Mouse (Mus musculus): ENCODE results near the gene Serpinh1.

The Serpinh1 gene

GRCm38 (mm10) chr7:99352526-99353400, at the start of gene Serpinh1:
Gene Serpinh1, minus strand, starts transcription at chr7:99353239.
- DNase-seq (ENCODE audit: low read depth, low spot score): no peak

- no peak for DNase-seq (ENCODE audit: low read depth, low spot score)
Measured at GRCm38 (mm10) chr7:99402477-99402876, 49.4 kb upstream of the Serpinh1 start.

- DNase-seq (ENCODE audit: low read depth, low spot score): no peak
Measured at GRCm38 (mm10) chr7:99401373-99401772, 48.3 kb upstream of the Serpinh1 start.

DNA sequence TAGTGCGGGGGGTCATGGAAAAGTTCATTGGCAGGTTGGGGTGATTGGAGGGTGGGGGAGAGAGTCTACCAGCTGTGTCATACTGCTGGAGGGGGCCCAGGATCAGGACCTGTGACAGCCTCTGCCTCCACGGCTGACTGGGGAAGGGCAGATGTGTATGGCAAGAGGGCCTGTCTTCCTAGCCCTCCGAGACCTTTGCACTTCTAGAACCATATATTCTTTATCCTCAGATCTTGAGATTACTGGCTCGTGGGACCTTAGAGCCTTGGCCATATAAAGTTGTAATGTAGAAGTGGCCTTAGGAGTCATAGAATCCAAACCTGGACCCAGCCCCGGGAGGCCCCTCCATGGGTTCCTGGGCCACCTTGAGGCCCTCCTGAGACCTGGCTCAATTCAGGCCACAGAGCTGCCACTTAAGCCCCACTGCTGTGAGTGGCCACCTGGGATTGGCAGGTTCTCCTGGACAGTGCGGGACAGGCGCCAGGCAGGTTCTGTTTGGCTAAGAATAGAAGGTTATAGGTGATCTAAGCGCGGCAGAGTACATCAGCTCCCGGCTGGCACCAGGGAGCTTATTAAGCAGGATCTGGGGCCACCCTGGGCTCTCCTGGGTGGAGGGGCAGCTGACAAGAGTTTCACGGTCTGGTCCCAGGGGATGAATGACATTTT, 44.1 kb upstream of the Serpinh1 start:
- no peak for DNase-seq (ENCODE audit: low read depth, low spot score)

- no peak for DNase-seq (ENCODE audit: low read depth, low spot score)
Measured at GRCm38 (mm10) chr7:99395908-99396616, 43.0 kb upstream of the Serpinh1 start.

DNA sequence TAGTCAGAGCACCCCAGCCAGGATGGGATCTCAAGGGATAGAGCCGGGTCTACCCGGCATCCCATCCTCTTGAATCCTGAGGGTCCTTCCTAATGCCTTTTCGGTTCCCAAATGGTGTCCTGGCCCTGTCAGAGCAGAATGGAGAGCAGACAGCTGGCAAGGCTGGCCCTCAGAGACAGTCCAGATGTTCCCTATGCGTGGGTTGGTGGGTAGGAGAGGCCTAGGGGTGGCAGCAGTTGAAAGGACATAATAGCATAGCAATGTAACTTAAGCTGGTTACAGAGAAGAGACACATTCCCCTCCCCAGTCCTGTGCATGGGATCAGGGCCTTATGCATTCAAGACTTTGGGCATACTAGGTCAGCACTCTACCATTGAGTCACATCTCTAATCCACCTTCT, 42.3 kb upstream of the Serpinh1 start:
- no peak for DNase-seq (ENCODE audit: low read depth, low spot score)

DNA sequence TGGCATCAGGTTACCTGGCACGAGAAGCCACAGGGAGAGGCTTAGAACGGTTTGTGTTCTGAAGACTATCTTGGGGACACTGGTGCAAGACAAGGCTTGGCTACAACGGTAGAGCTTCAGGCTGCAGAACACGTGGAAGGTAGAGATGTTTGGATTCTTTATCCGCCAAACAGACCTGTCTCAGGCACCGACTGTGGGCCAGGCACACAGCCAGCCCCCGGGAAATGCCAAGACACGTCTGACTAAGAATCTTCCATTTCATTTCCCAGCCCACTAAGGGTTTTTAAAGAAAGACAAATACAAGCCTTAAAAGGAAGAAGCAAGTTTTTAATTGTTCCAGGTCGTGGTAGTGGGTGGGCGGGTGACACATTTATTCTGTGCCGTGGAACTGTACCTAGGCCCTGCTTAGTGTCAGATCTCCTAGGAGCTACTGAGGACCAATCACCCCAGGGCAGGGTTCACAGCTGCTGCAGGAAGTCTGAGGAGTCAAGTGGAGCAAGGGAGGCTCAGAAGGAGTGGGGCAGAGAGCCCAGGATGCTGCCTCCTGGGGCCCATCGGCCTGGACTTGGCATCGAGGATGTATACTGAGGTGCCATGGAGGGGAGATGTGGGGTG, 40.8 kb upstream of the Serpinh1 start:
- no peak for DNase-seq (ENCODE audit: low read depth, low spot score)

DNA sequence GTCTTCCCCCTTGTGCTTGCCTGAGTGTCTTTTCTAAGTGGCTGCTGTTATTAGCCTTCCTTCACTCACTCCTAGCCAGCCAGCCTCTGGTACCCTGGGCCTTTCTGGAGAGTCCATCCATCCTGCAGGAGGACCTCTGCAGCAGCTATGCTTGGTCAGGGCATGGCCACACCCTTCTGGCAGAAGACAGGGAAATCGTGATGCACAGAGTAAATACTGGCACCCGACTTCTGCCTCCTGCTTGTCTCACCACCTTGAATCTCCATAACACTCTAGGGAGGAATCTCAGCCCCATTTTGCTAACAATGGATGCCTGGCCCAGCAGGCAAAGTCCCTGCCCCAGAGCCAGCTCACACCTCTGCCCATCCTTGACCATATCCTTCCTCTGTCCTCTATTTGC, 39.7 kb upstream of the Serpinh1 start:
- no peak for DNase-seq (ENCODE audit: low read depth, low spot score)

DNA sequence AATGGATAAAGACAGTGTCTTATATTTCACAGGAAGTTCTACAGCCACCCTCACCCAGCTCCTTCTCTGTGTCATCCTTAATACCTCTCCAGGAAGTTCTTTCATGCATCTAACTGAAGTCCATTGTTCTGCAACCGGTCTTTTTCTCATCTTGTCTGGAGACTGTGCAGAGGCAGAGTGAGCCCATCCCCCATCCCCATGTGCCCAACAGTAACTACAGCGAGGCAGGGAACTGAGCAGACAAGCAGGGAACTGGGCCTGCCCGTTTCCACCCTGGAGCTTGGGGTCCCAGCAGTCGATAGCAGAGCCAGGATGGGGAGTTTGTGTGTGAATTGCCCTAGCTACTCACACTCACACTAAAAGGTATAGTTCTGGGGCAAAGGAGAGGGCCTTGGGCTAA, 37.5 kb upstream of the Serpinh1 start:
- no peak for DNase-seq (ENCODE audit: low read depth, low spot score)

- DNase-seq (ENCODE audit: low read depth, low spot score): no peak
Measured at GRCm38 (mm10) chr7:99387356-99387755, 34.3 kb upstream of the Serpinh1 start.

DNA sequence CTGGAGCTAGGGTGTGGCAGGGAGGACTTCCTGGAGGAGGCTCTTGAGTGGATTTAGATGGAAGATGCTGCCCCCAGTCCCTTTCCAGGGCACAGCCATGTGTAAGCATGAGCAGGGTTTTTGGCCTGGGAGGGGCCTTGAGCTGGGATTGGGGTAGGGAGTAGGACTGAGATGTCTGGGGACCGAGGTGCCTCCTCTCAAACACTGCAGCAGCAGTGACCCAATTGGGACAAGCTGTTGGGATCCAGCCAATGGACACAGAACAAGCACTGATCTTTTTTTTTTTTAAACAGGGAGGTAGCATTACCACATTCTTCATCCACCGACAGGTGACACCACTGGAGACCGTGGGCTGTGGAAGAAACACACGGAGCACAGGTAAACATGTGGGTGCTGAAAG, 33.8 kb upstream of the Serpinh1 start:
- DNase-seq (ENCODE audit: low read depth, low spot score): no peak

GRCm38 (mm10) chr7:99386030-99386429, 33.0 kb upstream of the Serpinh1 start:
- DNase-seq (ENCODE audit: low read depth, low spot score): no peak

DNA sequence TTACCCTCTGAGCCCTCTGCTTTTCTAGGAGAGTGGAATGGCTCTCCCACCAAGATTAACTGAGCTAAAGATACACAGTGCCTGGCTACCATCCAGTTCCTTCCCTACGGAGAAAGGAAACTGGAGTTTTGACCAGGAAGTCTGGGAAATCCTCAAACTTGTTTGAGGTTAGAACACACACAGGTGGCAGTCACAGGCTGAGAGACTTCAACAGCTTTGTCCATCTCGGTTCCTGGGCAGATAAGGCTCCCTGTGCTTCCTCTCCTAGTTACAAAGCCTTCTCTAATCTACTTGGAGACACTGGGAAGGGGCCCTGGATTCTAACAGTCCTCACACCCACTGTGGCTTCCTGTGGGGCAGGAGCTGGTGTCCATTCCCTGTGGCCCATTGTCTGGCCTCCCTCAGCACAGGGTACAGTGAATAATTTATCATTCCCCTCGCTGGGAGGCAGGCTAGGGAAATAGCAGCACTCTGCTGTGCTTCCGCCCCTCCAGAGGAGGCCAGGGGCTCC, 31.1 kb upstream of the Serpinh1 start:
- DNase-seq (ENCODE audit: low read depth, low spot score): no peak

GRCm38 (mm10) chr7:99383246-99383645, 30.2 kb upstream of the Serpinh1 start:
- DNase-seq (ENCODE audit: low read depth, low spot score): no peak

GRCm38 (mm10) chr7:99382088-99383000, 29.3 kb upstream of the Serpinh1 start:
- no peak for DNase-seq (ENCODE audit: low read depth, low spot score)

DNA sequence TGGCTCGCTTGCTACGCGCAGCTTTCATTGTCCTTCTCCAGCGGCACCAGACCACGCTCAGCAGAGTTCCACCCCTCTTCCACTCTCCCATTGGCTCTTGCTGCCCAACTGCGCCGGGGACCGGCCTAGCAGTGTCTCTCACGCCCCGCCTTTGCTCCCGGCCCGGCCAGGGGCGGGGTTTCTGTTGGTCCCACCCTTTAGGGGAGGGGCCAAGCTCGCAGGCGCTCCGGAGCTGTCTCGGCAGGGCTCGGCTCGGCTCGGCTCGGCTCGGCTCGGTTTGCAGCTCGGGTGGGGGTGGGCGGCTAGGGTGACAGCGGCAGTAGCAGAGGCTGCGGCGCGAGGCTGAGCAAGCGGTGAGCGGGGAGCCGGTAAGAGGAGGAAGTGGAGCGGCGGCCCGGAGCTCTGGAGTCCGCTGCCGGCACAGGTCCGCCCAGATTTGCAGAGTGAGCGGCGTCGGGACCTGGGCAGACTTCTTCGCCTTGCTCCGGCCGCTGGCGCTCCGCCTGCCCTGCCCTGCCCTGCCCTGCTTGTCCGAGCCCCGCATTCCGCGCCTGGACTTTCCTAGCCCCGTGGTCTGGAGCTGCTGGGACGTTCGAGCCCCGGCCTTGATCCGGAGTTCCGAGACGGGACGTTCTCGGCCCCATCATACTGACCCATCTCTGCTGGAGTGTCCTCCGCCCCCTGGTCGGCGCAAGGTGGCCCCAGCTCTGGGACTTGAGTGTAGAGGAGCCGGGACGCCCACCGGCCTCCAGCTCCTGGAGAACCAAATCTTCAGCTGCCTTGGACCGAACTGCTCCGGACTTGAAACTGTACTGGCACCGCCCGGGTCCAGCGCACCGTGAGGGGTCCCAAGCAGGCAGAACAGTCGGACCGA, 28.4 kb upstream of the Serpinh1 start, which contains the start of gene Gdpd5:
TSS of gene Gdpd5 (plus strand) at position 201 of the 874 bp plus-strand sequence.
- peak; percentile 62 for DNase-seq (ENCODE audit: low read depth, low spot score)

DNA sequence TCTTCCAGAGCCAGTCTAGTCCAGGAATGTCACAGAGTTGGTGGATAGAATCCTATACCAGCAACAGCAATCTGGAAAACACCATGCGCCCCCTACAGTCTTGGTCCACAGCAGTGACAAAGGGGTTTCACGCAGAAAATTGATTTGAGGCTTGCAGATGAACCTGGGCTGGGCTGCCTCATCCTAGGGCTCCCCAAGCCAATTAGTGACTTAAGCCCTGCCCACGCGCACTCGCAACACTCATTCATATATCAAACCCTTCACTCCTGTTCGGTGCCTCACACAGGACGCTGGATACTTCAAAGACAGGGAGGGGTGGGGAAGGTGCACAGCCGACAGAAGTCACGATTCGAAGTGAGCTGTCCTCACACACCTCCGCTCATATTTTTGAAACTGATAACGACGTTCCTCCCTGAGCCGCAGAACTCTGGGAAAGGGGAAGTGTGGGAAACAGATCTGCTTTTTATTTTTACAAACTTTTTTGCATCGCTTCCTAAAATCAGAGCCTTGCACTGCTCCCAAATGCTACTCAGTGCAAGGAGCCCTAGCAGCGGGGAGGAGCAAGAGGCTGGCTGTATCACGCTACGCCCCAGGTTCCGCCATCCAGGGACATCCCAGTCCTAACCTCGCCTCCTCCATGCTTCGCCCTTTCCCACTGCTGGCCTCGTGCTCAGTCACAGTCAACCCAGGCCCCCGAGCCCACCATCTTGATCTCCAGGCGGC, 27.6 kb upstream of the Serpinh1 start:
- DNase-seq (ENCODE audit: low read depth, low spot score): no peak

DNA sequence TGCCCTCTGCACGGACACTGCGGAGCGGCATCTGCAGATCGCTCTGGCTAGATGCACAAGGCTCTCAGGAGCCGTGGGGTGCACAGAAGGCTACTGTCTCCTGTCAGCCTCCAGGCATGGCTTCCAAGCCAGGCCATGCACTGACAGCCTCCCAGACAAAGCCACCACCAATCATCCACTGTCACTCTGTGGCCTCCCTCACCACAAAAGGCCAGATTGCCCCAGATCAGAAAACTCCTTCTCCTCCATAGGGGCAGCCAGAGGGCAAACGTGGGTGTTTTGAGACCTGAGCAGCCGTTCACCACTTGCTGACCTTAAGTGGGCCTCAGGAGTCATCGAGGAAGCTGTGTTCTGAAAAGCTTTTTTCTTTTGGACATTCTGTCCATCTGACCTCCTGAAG, 25.8 kb upstream of the Serpinh1 start:
- no peak for DNase-seq (ENCODE audit: low read depth, low spot score)

DNA sequence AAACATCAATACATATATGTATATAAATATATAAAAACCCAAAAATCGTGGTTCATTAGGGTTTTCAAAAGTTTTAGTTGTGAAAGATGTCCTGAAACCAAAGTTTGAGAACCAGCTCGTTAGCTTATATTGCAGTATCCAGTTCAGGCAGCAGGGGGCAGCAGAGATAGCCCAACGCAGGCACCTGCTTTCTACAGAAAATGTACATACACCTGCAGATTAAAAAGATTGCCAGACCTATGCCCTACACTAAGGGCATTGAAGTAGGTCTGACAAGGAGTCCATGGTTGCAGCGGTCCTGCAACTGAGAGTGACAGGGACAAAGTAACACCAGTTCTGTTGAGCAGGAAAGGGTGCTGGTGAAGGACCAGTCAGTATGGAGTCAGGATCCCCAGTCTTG, 22.4 kb upstream of the Serpinh1 start:
- peak; percentile 24 for DNase-seq (ENCODE audit: low read depth, low spot score)

All from c-Kit-negative CD71-positive TER-119-positive erythroid progenitor cells, embryonic 14.5 days (primary cell).